Mouse (Mus musculus): Measurements from ENCODE around the gene Glis1. TPM values are rescaled to one million over a fixed set of nuclear protein-coding genes. Genes with fewer than 3 reads are reported as not detected.

Gene Glis1
- polyA plus RNA-seq, 1 experiment from 2014 or later: 0.20 TPM

DNA sequence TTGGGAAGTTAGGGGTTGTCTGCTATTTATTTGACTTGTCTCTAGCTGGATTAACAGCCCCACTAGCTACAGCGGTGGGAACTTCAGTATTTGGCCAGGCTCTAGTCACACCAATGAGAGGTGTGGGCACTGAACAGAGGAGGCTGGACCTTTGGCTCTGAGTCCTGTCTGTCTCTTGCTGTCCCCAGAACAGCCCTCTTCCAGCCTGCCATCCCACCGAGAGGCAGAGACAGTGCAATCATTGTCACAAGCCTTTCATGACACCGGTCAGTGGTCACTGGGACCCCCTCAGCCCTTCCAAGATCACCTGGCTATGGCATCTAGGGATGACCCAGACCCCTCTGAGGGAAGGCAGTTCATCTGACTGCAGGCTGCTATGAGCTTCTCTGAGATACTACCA is 104.6 kb downstream of the Glis1 start:
- Histone ChIP-seq H3K4me2 (replicated peaks; ENCODE audit: low read depth, low read length) (no peak overlapping the region), H3K9ac (replicated peaks; ENCODE audit: low read depth, low read length) (no peak overlapping the region)
- 77% methylated on average over 3 of the region's 3 CpGs for WGBS

DNA sequence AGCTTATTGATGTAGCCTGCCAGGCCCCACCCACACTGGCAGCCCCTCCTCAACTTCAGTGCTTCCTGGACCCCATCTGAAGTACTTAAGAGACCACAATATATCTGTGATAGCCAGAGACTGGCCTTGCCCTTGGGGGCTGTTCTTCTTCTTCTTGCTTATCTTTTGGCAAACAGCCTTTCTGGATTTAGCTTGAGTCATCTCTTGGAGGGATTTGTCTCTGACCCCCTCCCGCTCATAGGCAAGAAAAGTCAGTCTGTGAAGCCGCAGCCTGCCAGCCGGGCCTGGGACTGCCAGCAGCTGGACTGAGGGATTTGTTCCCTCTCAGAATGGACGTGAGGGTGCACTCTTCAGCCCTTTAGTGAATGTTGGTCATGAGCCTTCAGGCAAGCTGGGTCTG is 107.4 kb downstream of the Glis1 start:
- ATAC-seq (ENCODE audit: insufficient number of reproducible peaks, insufficient read depth, low FRiP score, low read depth): no peak
- Histone ChIP-seq H3K9me3 (ENCODE audit: control insufficient read depth, low read depth, low read length) (no peaks in the 10 kb centered on the region), H3K4me1 (ENCODE audit: control insufficient read depth, insufficient read depth, low read length) (peaks cover 10% of the 10 kb centered on the region; the same call in 1 of the 2 replicates), H3K27ac (ENCODE audit: low read length) (no peak overlapping the region), H3K36me3 (ENCODE audit: control insufficient read depth, insufficient read depth, low read length) (no peaks in the 10 kb centered on the region), H3K27me3 (ENCODE audit: control insufficient read depth, insufficient read depth, low read length) (no peaks in the 10 kb centered on the region), H3K4me3 (ENCODE audit: low read depth, low read length) (no peak overlapping the region), H3K4me2 (replicated peaks; ENCODE audit: low read depth, low read length) (no peak overlapping the region), H3K9ac (replicated peaks; ENCODE audit: low read depth, low read length) (no peak overlapping the region)
- WGBS: 51% methylated on average over 4 of the region's 4 CpGs

More for the DNA sequence above, 104.6 kb downstream of the Glis1 start:
- Histone ChIP-seq H3K36me3 (ENCODE audit: control insufficient read depth, insufficient read depth, low read length) (no peaks in the 10 kb centered on the region), H3K4me1 (ENCODE audit: control insufficient read depth, insufficient read depth, low read length) (no peaks in the 10 kb centered on the region), H3K9me3 (ENCODE audit: control insufficient read depth, low read depth, low read length) (no peaks in the 10 kb centered on the region), H3K4me3 (ENCODE audit: low read depth, low read length) (no peak overlapping the region), H3K27ac (ENCODE audit: low read length) (no peak overlapping the region), H3K27me3 (ENCODE audit: control insufficient read depth, insufficient read depth, low read length) (no peaks in the 10 kb centered on the region)
- no peak for ATAC-seq (ENCODE audit: insufficient number of reproducible peaks, insufficient read depth, low FRiP score, low read depth)

DNA sequence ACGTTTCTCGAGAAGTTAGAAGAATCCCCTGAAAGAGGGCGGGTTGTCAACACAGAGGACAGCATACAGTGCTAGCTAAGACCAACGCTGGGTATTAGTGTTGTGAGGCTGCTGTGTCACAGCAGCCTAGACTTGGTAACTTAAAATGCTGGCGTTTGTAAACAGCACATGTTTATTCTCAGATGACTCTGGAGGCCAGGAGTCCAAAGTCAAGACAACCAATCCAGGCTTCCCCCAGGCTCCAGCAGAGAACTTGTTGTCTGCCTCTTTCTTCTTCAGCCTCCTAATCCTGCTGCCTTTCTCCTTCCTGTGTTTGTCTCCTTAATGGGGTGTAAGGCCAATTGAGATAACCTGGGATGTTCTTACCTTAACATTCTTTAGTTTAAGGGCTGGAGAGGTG is 110.5 kb downstream of the Glis1 start:
- no peak overlapping the region for H3K4me2 ChIP-seq (replicated peaks; ENCODE audit: low read depth, low read length)
- no peak overlapping the region for H3K9ac ChIP-seq (replicated peaks; ENCODE audit: low read depth, low read length)
- H3K27ac ChIP-seq (ENCODE audit: low read length): no peak overlapping the region
- H3K4me1 ChIP-seq (ENCODE audit: control insufficient read depth, insufficient read depth, low read length): peaks cover 10% of the 10 kb centered on the region; the same call in 1 of the 2 replicates
- H3K4me3 ChIP-seq (ENCODE audit: low read depth, low read length): no peak overlapping the region
- H3K27me3 ChIP-seq (ENCODE audit: control insufficient read depth, insufficient read depth, low read length): no peaks in the 10 kb centered on the region
- H3K9me3 ChIP-seq (ENCODE audit: control insufficient read depth, low read depth, low read length): no peaks in the 10 kb centered on the region
- WGBS: 56% methylated on average over 5 of the region's 5 CpGs
- no peaks in the 10 kb centered on the region for H3K36me3 ChIP-seq (ENCODE audit: control insufficient read depth, insufficient read depth, low read length)
- ATAC-seq (ENCODE audit: insufficient number of reproducible peaks, insufficient read depth, low FRiP score, low read depth): no peak

DNA sequence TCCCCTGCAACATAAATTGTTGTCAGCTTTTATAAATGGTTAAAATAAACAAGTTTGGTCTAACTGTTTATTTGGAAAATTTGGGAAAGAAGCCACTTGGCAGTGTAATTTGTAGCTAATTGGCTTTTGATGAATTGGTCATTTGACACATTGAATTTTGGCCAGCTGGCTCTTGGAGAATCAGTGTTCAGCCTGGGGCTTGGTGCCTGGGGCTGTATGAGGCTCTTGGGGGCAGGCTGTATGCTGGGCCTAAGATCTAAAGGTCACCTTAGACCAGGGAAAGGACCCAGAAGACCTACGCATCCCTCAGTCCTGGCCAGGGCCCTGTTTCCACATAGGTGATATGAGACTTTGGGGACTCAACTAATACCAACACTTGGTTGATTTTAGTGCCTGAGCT is 111.3 kb downstream of the Glis1 start:
- Histone ChIP-seq H3K4me1 (ENCODE audit: control insufficient read depth, insufficient read depth, low read length) (peaks cover 10% of the 10 kb centered on the region; the same call in 1 of the 2 replicates), H3K4me3 (ENCODE audit: low read depth, low read length) (no peak overlapping the region), H3K27me3 (ENCODE audit: control insufficient read depth, insufficient read depth, low read length) (no peaks in the 10 kb centered on the region), H3K9ac (replicated peaks; ENCODE audit: low read depth, low read length) (no peak overlapping the region), H3K4me2 (replicated peaks; ENCODE audit: low read depth, low read length) (no peak overlapping the region), H3K9me3 (ENCODE audit: control insufficient read depth, low read depth, low read length) (no peaks in the 10 kb centered on the region), H3K27ac (ENCODE audit: low read length) (no peak overlapping the region), H3K36me3 (ENCODE audit: control insufficient read depth, insufficient read depth, low read length) (no peaks in the 10 kb centered on the region)
- ATAC-seq (ENCODE audit: insufficient number of reproducible peaks, insufficient read depth, low FRiP score, low read depth): no peak
- WGBS: 83% methylated on average over 1 of the region's 1 CpGs

DNA sequence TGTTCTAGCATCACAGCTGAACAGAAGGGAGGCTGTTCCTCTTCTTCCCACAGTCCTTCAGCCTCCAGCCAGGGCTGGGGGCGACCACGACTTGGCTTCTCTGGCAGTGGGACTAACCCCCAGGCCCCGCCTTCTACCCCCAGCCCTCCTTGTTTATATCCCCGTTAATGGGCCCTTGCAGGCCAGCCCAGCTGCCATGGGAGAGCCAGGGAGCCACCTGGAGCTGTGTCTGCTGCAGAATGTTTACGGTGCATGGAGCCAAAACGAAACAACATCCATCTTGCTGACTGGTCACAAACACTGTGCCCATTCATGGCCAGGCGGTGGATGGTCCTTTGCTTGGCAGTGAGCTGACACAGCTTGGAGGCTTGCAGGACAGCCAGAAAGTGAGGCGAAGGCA is 112.1 kb downstream of the Glis1 start:
- no peak; the same call in 1 of the 2 replicates for ATAC-seq (ENCODE audit: insufficient number of reproducible peaks, insufficient read depth, low FRiP score, low read depth)
- WGBS: 26% methylated on average over 8 of the region's 8 CpGs
- H3K4me1 ChIP-seq (ENCODE audit: control insufficient read depth, insufficient read depth, low read length): peaks cover 10% of the 10 kb centered on the region; the same call in 1 of the 2 replicates

DNA sequence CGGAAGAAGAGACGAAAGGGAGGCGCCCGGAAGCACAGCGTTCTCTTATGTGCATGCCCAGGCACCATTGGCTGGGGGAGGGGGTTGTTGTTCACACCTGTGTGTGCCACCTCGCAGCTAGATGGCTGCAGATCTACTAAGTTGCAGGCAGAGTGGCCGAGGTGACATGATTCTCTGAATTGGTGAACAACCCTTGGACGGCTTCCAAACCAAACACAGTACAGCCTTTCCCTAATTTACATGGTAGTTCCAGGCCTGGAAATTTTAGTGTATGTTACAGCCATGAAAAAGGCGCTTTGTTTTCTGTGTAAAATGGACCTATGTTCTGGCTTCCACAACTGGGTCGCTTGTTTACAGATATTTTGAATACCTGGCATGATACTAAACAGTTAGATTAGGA is 115.7 kb downstream of the Glis1 start:
- Histone ChIP-seq H3K4me2 (replicated peaks; ENCODE audit: low read depth, low read length) (no peak overlapping the region), H3K27ac (ENCODE audit: low read length) (no peak overlapping the region), H3K9me3 (ENCODE audit: control insufficient read depth, low read depth, low read length) (no peaks in the 10 kb centered on the region), H3K4me1 (ENCODE audit: control insufficient read depth, insufficient read depth, low read length) (peaks cover 10% of the 10 kb centered on the region; the same call in 1 of the 2 replicates), H3K27me3 (ENCODE audit: control insufficient read depth, insufficient read depth, low read length) (no peaks in the 10 kb centered on the region), H3K9ac (replicated peaks; ENCODE audit: low read depth, low read length) (no peak overlapping the region), H3K4me3 (ENCODE audit: low read depth, low read length) (no peak overlapping the region), H3K36me3 (ENCODE audit: control insufficient read depth, insufficient read depth, low read length) (no peaks in the 10 kb centered on the region)
- WGBS: 87% methylated on average over 10 of the region's 10 CpGs
- no peak for ATAC-seq (ENCODE audit: insufficient number of reproducible peaks, insufficient read depth, low FRiP score, low read depth)

More for the DNA sequence above, 112.1 kb downstream of the Glis1 start:
- no peak overlapping the region for H3K4me2 ChIP-seq (replicated peaks; ENCODE audit: low read depth, low read length)
- no peaks in the 10 kb centered on the region for H3K27me3 ChIP-seq (ENCODE audit: control insufficient read depth, insufficient read depth, low read length)
- H3K36me3 ChIP-seq (ENCODE audit: control insufficient read depth, insufficient read depth, low read length): no peaks in the 10 kb centered on the region
- no peak overlapping the region for H3K9ac ChIP-seq (replicated peaks; ENCODE audit: low read depth, low read length)
- H3K9me3 ChIP-seq (ENCODE audit: control insufficient read depth, low read depth, low read length): no peaks in the 10 kb centered on the region
- no peak overlapping the region for H3K27ac ChIP-seq (ENCODE audit: low read length)
- no peak overlapping the region for H3K4me3 ChIP-seq (ENCODE audit: low read depth, low read length)

DNA sequence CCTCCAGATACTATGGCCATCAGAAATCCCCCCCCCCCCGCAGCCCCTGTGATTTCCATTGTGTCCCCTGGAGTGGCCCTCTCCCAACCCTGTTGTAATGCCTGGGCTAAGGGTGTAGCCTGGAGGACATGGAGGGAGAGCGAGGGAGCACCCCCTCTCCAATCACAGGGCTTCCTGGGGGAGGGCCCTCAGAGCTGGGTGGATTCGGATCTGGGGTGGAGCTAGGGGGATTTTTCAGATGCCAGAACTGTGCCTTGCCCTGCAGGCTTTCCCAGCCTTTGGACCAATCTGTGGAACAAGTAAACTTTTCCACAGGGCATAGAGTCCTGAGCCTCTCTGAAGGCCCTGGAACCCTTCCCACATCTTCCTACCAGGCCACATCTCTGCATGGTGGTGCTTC is 116.2 kb downstream of the Glis1 start:
- Histone ChIP-seq H3K27ac (ENCODE audit: low read length) (no peak overlapping the region), H3K9me3 (ENCODE audit: control insufficient read depth, low read depth, low read length) (no peaks in the 10 kb centered on the region), H3K4me2 (replicated peaks; ENCODE audit: low read depth, low read length) (no peak overlapping the region), H3K4me1 (ENCODE audit: control insufficient read depth, insufficient read depth, low read length) (peaks cover 10% of the 10 kb centered on the region; the same call in 1 of the 2 replicates), H3K4me3 (ENCODE audit: low read depth, low read length) (no peak overlapping the region), H3K9ac (replicated peaks; ENCODE audit: low read depth, low read length) (no peak overlapping the region), H3K27me3 (ENCODE audit: control insufficient read depth, insufficient read depth, low read length) (no peaks in the 10 kb centered on the region), H3K36me3 (ENCODE audit: control insufficient read depth, insufficient read depth, low read length) (no peaks in the 10 kb centered on the region)
- WGBS: 73% methylated on average over 3 of the region's 3 CpGs
- no peak for ATAC-seq (ENCODE audit: insufficient number of reproducible peaks, insufficient read depth, low FRiP score, low read depth)

DNA sequence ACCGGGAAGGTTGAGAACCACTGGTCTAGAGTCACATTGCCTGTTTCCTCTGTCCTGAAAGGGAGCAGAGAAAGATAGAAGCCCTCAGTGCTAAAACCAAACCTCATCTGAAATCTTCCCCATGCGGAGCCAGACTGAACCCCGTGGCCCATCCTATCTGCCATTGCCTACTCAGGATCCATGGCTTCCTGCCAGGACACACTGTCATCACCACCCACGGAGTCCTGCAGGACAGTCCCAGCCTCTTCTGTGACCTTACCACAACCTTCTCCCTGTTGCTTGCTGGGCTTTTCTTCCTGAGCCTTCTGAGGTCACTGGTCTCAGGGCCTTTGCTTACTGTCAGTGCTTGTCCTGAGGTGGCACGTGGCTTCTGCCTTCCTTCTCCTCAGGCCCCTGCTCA is 118.3 kb downstream of the Glis1 start:
- Histone ChIP-seq H3K27ac (ENCODE audit: low read length) (no peak overlapping the region), H3K4me1 (ENCODE audit: control insufficient read depth, insufficient read depth, low read length) (no peaks in the 10 kb centered on the region), H3K4me2 (replicated peaks; ENCODE audit: low read depth, low read length) (no peak overlapping the region), H3K9me3 (ENCODE audit: control insufficient read depth, low read depth, low read length) (no peaks in the 10 kb centered on the region), H3K4me3 (ENCODE audit: low read depth, low read length) (no peak overlapping the region), H3K27me3 (ENCODE audit: control insufficient read depth, insufficient read depth, low read length) (no peaks in the 10 kb centered on the region), H3K36me3 (ENCODE audit: control insufficient read depth, insufficient read depth, low read length) (no peaks in the 10 kb centered on the region), H3K9ac (replicated peaks; ENCODE audit: low read depth, low read length) (no peak overlapping the region)
- no peak for ATAC-seq (ENCODE audit: insufficient number of reproducible peaks, insufficient read depth, low FRiP score, low read depth)
- 72% methylated on average over 5 of the region's 5 CpGs for WGBS

DNA sequence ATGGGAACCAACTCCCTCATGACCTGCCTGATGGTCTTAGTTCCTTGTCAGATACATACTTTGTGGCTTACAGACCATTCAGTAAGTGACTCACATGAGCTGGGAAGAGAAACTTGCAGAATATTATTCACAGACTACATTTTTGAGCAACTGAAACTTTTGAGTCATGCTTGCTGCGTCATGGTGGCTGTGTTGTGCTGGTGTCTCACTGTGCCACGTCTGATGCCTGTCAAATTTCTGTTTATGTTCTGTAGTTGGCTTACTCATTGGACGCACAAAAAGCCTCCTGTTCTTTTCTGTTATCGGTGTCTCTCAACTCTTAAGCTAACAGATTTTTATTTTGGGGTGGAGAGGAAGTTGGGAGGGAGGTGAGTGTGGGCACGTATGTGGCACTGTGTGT is 119.4 kb downstream of the Glis1 start:
- Histone ChIP-seq H3K4me3 (ENCODE audit: low read depth, low read length) (no peak overlapping the region), H3K4me1 (ENCODE audit: control insufficient read depth, insufficient read depth, low read length) (no peaks in the 10 kb centered on the region), H3K36me3 (ENCODE audit: control insufficient read depth, insufficient read depth, low read length) (no peaks in the 10 kb centered on the region), H3K9ac (replicated peaks; ENCODE audit: low read depth, low read length) (no peak overlapping the region), H3K4me2 (replicated peaks; ENCODE audit: low read depth, low read length) (no peak overlapping the region), H3K27me3 (ENCODE audit: control insufficient read depth, insufficient read depth, low read length) (no peaks in the 10 kb centered on the region), H3K27ac (ENCODE audit: low read length) (no peak overlapping the region), H3K9me3 (ENCODE audit: control insufficient read depth, low read depth, low read length) (no peaks in the 10 kb centered on the region)
- ATAC-seq (ENCODE audit: insufficient number of reproducible peaks, insufficient read depth, low FRiP score, low read depth): no peak
- 68% methylated on average over 5 of the region's 5 CpGs for WGBS

Data from stomach, embryonic 14.5 days (tissue).